In genomic region chrX:95291676-95292075, GRCm38 (mm10) we compare ENCODE assay signal across 18 mouse cellular contexts.
DNase-seq lines count a peak whose midpoint lies in the region.
"Had no signal": no experiment of that assay in that cellular context is flagged by ENCODE, and none has a peak within 500 bp of the region (broad histone marks: within the 10 kb centered on the region; RNA-seq: fewer than 3 reads in every experiment).

No protein-coding gene starts in this region.

- DNase-seq in layer of hippocampus, adult 18-20 months (ENCODE audit: low spot score in 2 of 2) = peak; percentile 41 to 69
- no peak for DNase-seq in layer of hippocampus, postnatal 10 days (ENCODE audit: low spot score in 2 of 2)
- DNase-seq in brain, adult 2 months (ENCODE audit: low read depth, low spot score) = peak; percentile 25
- DNase-seq in layer of hippocampus, postnatal 36 days = peak; percentile 18 to 22
- DNase-seq in cerebellum, postnatal 36 days = no peak
- no peak for DNase-seq in MN1 (ENCODE audit: low spot score)
- DNase-seq: adrenal gland, adult 8-10 months; adrenal gland, postnatal 25 days; B cell, adult 2 months; cerebellum, adult 18-20 months; cerebellum, adult 9-10 months; cerebellum, postnatal 14 days; forebrain, postnatal 0 days; gastrocnemius, adult 2 months; gastrocnemius, postnatal 14 days; heart, adult 11 months; heart, postnatal 10 days; heart, postnatal 36 days had no signal

Comparison
In these comparisons a context has a peak if more than half of its experiments do, and no peak if none do; other contexts are left out.
1. DNase-seq: peak in layer of hippocampus, adult 18-20 months (2 of 2), brain, adult 2 months (single experiment) and layer of hippocampus, postnatal 36 days (2 of 2); none in layer of hippocampus, postnatal 10 days (0 of 2), cerebellum, postnatal 36 days (0 of 2) and MN1 (single experiment).